Mouse (Mus musculus) kidney, adult 2 months (tissue): Measurements from ENCODE around the gene Ftl1-ps1. TPM values are rescaled to one million over a fixed set of nuclear protein-coding genes. Genes with fewer than 3 reads are reported as not detected.
A peak's percentile ranks its signal among the peaks of the same experiment; 100 is the strongest.

Source experiments
- DNase-seq: peaks from one replicate; pipeline ENCODE4 v3.0.0; 2021
- H3K27ac ChIP-seq: fragments of 200-500 bp; 2 replicates; pipeline ENCODE4 v1.5.1; 2012; ENCODE audit warnings: low read depth, low read length, control low read depth, inconsistent platforms; ENCODE audit not compliant: insufficient read depth
- H3K27me3 ChIP-seq: fragments of 200-500 bp; replicated peaks from 2 replicates; pipeline ENCODE4 v1.6.1; 2012; ENCODE audit warnings: mild to moderate bottlenecking, moderate library complexity, low read length, inconsistent platforms; ENCODE audit not compliant: control insufficient read depth, insufficient read depth
- H3K36me3 ChIP-seq: fragments of 200-500 bp; 2 replicates; pipeline ENCODE4 v1.6.1; 2012; ENCODE audit warnings: mild to moderate bottlenecking, moderate library complexity, low read length, inconsistent platforms; ENCODE audit not compliant: control insufficient read depth, insufficient read depth
- H3K4me1 ChIP-seq: fragments of 200-500 bp; 2 replicates; pipeline ENCODE4 v1.6.1; 2011; ENCODE audit warnings: low read length; ENCODE audit not compliant: control insufficient read depth, insufficient read depth
- H3K4me3 ChIP-seq: fragments of 200-500 bp; 2 replicates; pipeline ENCODE4 v1.5.1; 2011; ENCODE audit warnings: mild to moderate bottlenecking, low read depth, low read length, control low read depth; ENCODE audit not compliant: insufficient read depth
- CTCF ChIP-seq: fragments of 200-500 bp; conservative IDR thresholded peaks from 2 replicates; pipeline ENCODE4 v1.5.1; 2011; ENCODE audit warnings: low read depth, mild to moderate bottlenecking, control low read depth, low read length, moderate library complexity, mixed read lengths; ENCODE audit not compliant: insufficient read depth, insufficient read length
- POLR2A ChIP-seq: fragments of 200-500 bp; IDR thresholded peaks from one replicate; pipeline ENCODE4 v1.6.1; 2011; ENCODE audit warnings: low read depth, low read length, control low read depth
- WGBS: fragments of 180-500 bp; shearing (Covaris S2); methylation state at CpG from one replicate; pipeline ENCODE4 v1.1.7; 2018; 5-methylcytosine and 5-hydroxymethylcytosine counted together
- polyA plus RNA-seq: library from polyadenylated mRNA; depleted of rRNA; stranded (reverse); fragments of >200 nt; gene quantifications from 2 replicates; pipeline ENCODE4 v1.2.3, GENCODE M21; 2012; rRNA removed

The Ftl1-ps1 gene
- 92.8 and 142 TPM in 2 replicates for polyA plus RNA-seq

DNA sequence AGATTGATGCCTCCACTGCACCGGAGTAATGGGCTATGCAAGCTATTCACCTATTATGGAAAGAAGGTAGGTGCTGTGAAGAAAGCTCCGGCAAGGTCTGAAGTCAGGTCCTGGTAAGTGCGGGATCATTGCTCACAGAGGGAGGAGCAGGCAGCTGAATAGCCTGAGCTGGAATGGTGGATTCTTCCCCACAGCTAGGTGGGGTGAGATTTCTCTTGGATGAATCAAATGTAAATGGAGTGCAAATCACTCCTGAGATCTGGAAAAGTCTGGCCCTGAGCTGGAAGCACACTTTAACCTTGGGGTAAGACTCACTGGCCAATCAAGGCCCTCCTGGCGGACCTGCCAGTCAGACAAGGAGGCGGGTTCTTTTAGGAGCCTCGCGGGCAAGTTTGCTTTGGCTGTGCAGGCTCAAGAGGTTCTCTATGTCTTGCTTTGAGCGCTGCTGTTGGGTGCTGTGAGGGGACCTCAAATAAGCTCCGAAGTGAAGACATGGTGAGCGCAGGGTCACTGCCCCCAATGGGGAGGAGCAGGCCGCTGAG is at the start of gene Ftl1-ps1:
Gene Ftl1-ps1 (plus strand): TSS at position 397 of the 542 bp plus-strand sequence.
- WGBS: 14% methylated on average over 11 of the region's 11 CpGs
- TF ChIP-seq CTCF: no peak
- no peak for TF ChIP-seq POLR2A
- H3K4me3 ChIP-seq: no peak within 1 kb of the TSS
- H3K36me3 ChIP-seq: no peaks in the 10 kb centered on the region
- H3K27me3 ChIP-seq: no peaks in the 10 kb centered on the region
- H3K27ac ChIP-seq: no peak within 1 kb of the TSS
- H3K4me1 ChIP-seq: no peaks in the 10 kb centered on the region
- peak; percentile 15 for DNase-seq

DNA sequence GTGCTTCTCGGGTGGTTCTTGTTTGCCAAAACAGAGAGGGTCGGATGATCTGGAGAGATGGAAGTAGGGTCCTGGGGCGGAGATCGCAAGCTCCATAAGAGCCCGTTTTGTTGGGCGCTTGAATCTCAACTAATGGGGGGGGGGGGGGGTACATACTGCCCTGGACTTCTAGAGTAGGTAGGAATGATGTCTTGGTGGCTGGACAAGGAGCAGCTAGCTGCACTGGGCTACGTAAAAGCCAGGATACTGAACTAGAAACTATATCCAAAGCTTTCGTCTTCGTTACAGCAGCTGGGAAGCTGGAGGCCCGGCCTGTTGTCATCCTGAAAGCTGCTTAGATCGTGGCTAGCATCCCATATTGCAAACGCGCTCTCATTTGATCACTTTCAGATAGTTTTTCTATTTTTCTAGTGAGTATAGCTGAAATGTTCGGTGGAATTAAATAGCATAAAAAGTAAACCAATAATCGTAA is 49.0 kb upstream of the Ftl1-ps1 start:
- WGBS: 1% methylated on average over 15 of the region's 15 CpGs
- TF ChIP-seq CTCF (no peak), POLR2A (no peak)
- peak overlapping the region; percentile 70 for H3K27ac ChIP-seq

DNA sequence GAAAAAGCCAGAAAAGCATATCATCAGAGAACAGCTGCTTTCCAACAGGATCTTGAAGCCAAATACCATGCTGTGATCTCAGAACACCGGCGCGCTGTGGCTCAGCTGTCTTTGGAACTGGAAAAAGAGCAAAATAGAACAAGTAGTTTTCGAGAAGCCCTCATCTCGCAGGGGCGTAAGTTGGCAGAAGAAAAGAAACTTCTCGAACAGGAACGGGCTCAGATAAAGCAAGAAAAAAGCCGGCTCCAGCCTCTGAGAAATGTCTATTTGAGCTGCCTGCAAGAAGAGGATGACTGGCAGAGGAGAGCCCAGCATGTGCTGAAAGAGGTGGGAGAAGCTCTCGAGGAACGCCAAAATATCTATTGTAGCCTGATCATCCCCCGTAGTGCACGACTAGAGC is 43.0 kb upstream of the Ftl1-ps1 start:
- no peak for TF ChIP-seq CTCF
- TF ChIP-seq POLR2A: no peak
- Histone ChIP-seq H3K27ac (no peak overlapping the region), H3K4me3 (no peak overlapping the region), H3K4me1 (no peaks in the 10 kb centered on the region), H3K27me3 (no peaks in the 10 kb centered on the region), H3K36me3 (no peaks in the 10 kb centered on the region; the same call in 1 of the 2 replicates)
- 96% methylated on average over 13 of the region's 13 CpGs for WGBS
- DNase-seq: no peak

More for the DNA sequence above, 49.0 kb upstream of the Ftl1-ps1 start:
- H3K36me3 ChIP-seq: no peaks in the 10 kb centered on the region; the same call in 1 of the 2 replicates
- H3K27me3 ChIP-seq: no peaks in the 10 kb centered on the region
- peak overlapping the region; percentile 86 for H3K4me3 ChIP-seq
- H3K4me1 ChIP-seq: no peaks in the 10 kb centered on the region; the same call in none of the 2 replicates
- no peak for DNase-seq

DNA sequence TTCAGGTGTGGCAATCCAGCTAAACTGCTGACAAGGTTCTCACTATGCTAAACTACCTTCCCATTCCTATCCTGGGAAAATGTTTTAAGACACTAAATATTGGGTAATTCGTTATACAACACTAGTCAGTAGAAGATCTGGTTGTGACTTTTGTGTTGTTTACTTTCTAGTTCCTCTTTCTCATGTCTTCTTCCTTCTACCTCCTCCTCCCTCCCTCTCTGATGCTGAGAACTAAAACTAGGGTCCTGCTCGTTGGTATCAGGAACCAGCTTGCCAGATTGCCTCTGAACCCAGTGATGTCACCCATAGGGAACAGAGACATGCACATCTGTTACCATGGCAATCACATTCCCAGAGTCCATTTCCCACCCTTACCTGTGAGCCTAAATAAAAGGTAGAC is 37.3 kb upstream of the Ftl1-ps1 start:
- 74% methylated on average over 2 of the region's 2 CpGs for WGBS
- DNase-seq: no peak
- Histone ChIP-seq H3K4me3 (no peak overlapping the region), H3K4me1 (peaks cover 7% of the 10 kb centered on the region; the same call in 1 of the 2 replicates), H3K27me3 (no peaks in the 10 kb centered on the region), H3K36me3 (no peaks in the 10 kb centered on the region), H3K27ac (no peak overlapping the region)
- TF ChIP-seq CTCF (no peak), POLR2A (no peak)

DNA sequence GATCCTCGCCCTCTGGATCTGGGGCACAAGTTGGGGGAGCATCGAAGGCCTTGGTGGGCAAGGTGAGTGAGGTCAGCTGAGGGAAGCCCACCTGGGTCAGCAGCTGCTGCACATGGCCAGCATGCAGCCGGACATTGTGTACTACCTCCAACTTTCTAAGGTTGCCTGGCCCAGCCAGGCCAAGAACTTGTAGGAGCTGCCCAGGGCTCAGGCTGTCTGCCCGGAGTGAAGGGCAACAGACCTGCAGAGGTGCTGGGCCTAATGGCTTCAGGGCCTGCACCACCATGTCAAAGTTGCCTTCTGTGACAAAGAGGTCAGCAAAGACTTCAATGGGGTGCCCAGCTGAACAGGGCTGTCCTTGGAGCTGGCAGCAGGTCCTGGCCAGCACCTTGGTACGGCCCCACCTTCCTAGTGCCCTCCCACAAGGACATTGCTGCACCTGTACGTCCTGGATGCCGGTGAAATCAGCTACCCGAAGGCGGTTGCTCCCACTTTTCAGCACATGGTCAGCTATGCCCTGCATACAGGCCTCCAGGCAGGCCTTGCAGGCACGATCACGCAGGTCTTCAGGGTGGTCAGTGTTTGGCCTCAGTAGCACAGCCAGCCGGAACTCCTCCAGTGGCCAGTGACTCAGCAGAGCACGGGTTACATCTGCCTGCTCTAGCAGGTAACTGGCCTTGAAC is 36.2 kb upstream of the Ftl1-ps1 start:
- Histone ChIP-seq H3K4me3 (peak overlapping the region; percentile 14), H3K27me3 (no peaks in the 10 kb centered on the region), H3K4me1 (peaks cover 7% of the 10 kb centered on the region; the same call in 1 of the 2 replicates), H3K27ac (peak overlapping the region; percentile 63), H3K36me3 (no peaks in the 10 kb centered on the region)
- peak; percentile 44 for DNase-seq
- 59% methylated on average over 13 of the region's 13 CpGs for WGBS
- no peak for TF ChIP-seq POLR2A
- TF ChIP-seq CTCF: no peak

DNA sequence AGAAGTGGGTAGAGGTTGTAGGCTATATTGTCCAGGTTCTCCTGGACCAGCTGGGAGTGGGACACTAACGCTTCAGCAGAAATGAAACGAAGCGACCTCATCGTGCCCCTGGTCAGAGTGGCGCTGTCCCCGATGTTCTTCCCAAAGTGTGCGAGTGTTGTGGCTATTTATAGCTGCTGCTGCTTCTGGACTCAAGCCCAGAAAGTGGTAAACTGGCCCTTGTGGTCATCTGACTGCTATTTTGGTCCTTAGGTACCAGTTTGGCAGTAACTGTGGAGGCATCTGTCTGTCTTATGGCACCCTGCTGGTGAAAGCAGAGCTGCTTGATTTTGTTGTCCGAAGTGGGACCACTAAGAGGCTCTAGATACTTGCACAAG is 35.6 kb upstream of the Ftl1-ps1 start, which contains the start of gene Lrrc14b:
Gene Lrrc14b (minus strand): TSS at position 147 of the 377 bp plus-strand sequence.
- peak within 1 kb of the TSS; percentile 14 for H3K4me3 ChIP-seq
- WGBS: 19% methylated on average over 8 of the region's 8 CpGs
- H3K27ac ChIP-seq: peak within 1 kb of the TSS; percentile 63
- peaks cover 7% of the 10 kb centered on the region; the same call in 1 of the 2 replicates for H3K4me1 ChIP-seq
- peak; percentile 71 for DNase-seq
- H3K36me3 ChIP-seq: no peaks in the 10 kb centered on the region
- H3K27me3 ChIP-seq: no peaks in the 10 kb centered on the region
- TF ChIP-seq CTCF: 0 out of 2 replicates have a peak, but pooled peaks have one; percentile 6
- no peak for TF ChIP-seq POLR2A
